Mouse (Mus musculus): Measurements from ENCODE around the gene Map3k13.

GRCm38 (mm10) chr16:21794697-21795045 is 525 bp downstream of the Map3k13 start:
- TF ChIP-seq CTCF (IDR thresholded peaks at IDR 0.05; ENCODE audit: extremely low read depth, insufficient read depth, insufficient read length, insufficient replicate concordance) (no peak), POLR2A (IDR thresholded peaks at IDR 0.05; ENCODE audit: low read depth, low read length) (no peak)

Data from spleen, adult 2 months (tissue).